Mouse (Mus musculus) layer of hippocampus, adult 11-12 months (tissue): ENCODE results near the gene Kcnk10.

Experiments used
- DNase-seq: peaks from one replicate; pipeline ENCODE4 v3.0.0; 2022; ENCODE audit warnings: low spot score

The Kcnk10 gene

GRCm38 (mm10) chr12:98406598-98406997 lies 171.5 kb downstream of the Kcnk10 start:
- DNase-seq, result no peak

GRCm38 (mm10) chr12:98406076-98406475 lies 172.0 kb downstream of the Kcnk10 start:
- DNase-seq, result no peak

DNA sequence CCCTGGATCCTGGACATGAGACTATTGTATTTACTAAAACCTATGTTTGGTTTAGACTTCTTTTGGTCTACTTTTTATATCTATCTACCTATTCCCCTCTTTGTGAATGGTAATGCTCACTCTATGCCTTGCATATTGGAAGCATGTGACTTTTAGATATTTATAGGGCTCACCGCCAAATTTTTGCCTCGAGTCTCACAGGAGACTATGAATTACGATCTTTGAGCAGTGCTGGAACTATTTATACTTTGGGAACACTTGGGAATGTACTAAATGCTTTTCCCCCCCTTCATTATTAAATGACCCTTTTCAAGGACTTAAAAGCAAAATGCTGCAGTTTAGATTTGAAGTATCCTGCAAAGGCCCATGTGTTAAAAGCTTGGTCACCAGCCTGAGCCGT lies 181.5 kb downstream of the Kcnk10 start:
- DNase-seq, result no peak

DNA sequence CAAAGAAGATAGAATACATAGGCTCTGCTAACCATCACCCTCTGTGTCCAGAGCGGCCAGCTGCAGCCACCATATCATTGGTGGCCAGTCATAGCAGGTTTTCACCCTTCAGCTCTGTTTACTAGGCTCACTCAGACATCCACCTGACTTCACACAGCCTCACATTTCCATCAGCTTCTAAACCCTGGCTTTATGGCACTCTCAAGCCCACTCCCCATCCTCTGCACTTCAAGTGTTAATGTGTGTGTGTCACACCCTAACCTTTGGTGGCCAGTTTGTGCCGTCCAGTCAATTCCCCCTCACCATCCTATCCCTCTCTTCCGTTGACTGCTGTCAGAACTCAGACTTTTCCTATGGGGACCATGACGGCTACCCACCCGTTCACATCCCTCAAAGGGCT lies 184.0 kb downstream of the Kcnk10 start:
- no peak for DNase-seq

DNA sequence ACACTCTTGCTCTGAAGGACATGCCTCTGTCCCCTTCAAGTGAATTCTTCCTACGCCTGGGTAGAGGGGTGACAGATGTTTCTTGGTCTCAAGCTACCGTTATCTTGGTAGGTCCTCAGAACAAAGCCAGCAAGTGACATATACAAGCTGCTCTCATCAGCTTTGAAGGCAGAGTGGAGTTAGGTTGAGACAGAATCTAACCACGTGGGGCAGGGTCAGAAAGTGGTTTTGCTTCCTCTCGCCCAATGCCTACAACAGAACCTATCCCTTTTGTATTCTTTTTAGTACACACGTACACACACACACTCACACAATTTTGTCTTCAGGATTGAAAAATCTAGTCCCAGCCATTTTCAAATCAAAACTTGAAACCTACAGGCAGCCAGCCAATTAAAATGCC lies 186.8 kb downstream of the Kcnk10 start:
- DNase-seq, result no peak

- no peak for DNase-seq
Observed at GRCm38 (mm10) chr12:98389618-98390017, 188.5 kb downstream of the Kcnk10 start.
